Comparison of ENCODE assay signal across 31 mouse cellular contexts in the genomic region with DNA sequence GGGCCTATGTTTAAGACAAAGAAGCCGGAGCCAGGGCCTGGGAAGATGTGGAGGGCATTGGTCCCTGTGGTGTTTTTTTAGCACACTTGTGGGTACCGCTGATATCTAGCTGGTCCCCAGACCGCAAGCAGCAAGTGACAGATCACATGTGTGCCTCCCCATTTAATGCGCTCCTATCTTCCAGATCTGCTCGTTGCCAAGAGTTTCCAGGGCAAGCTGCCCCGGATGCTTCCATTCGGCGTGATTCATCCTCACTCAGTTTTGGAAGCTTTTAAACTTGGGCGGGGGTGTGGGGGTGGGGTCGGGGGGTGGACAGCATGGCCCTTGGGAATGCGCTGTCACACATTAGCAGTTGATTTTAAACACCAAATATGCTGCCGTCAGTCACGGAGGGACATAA. TPM values are rescaled to one million over a fixed set of nuclear protein-coding genes. Genes with fewer than 3 reads are reported as not detected.
A peak's percentile ranks its signal among the peaks of the same experiment; 100 is the strongest.
DNase-seq lines count a peak whose midpoint lies in the region; ATAC-seq and TF ChIP-seq lines count a peak whose summit lies in the region.
"Had no signal": no experiment of that assay in that cellular context is flagged by ENCODE, and none has a peak within 500 bp of the region (broad histone marks: within the 10 kb centered on the region; RNA-seq: fewer than 3 reads in every experiment).

No protein-coding gene starts in this region.

- H3K27ac ChIP-seq in cerebellum, adult 2 months (ENCODE audit: insufficient read depth, low read length), result no peak overlapping the region
- H3K27ac ChIP-seq in layer of hippocampus, adult 2 months, result peak overlapping the region; percentile 85
- H3K27ac ChIP-seq in lung, postnatal 0 days (ENCODE audit: low read length), result no peak overlapping the region
- H3K27ac ChIP-seq: embryonic facial prominence, embryonic 12.5 days; forebrain, embryonic 10.5 days; forebrain, embryonic 15.5 days; heart, adult 2 months; hindbrain, embryonic 13.5 days; limb, embryonic 10.5 days; limb, embryonic 15.5 days; liver, embryonic 13.5 days; midbrain, embryonic 10.5 days; neural tube, embryonic 12.5 days; stomach, embryonic 15.5 days had no signal

- no peaks in the 10 kb centered on the region for H3K4me1 ChIP-seq in cerebellum, adult 2 months (ENCODE audit: control insufficient read depth, insufficient read depth, low read length)
- no peaks in the 10 kb centered on the region for H3K4me1 ChIP-seq in lung, postnatal 0 days (ENCODE audit: insufficient read depth, low read depth, low read length)
- H3K4me1 ChIP-seq: embryonic facial prominence, embryonic 12.5 days; forebrain, embryonic 10.5 days; forebrain, embryonic 15.5 days; hindbrain, embryonic 13.5 days; limb, embryonic 15.5 days; liver, embryonic 13.5 days; midbrain, embryonic 10.5 days; neural tube, embryonic 12.5 days; stomach, embryonic 15.5 days had no signal

- H3K36me3 ChIP-seq in lung, postnatal 0 days (ENCODE audit: insufficient read depth, low read length), result no peaks in the 10 kb centered on the region
- H3K36me3 ChIP-seq: embryonic facial prominence, embryonic 12.5 days; forebrain, embryonic 10.5 days; forebrain, embryonic 15.5 days; heart, embryonic 12.5 days; hindbrain, embryonic 13.5 days; limb, embryonic 10.5 days; limb, embryonic 15.5 days; liver, embryonic 13.5 days; midbrain, embryonic 10.5 days; neural tube, embryonic 12.5 days; stomach, embryonic 15.5 days had no signal

- 42% methylated on average over 13 of the region's 13 CpGs for WGBS in cerebellum, adult 2 months
- 65% methylated on average over 13 of the region's 13 CpGs for WGBS in lung, postnatal 0 days

- no peak overlapping the region for H3K9ac ChIP-seq in lung, postnatal 0 days (replicated peaks; ENCODE audit: low read depth)
- H3K9ac ChIP-seq: embryonic facial prominence, embryonic 12.5 days; forebrain, embryonic 15.5 days; heart, embryonic 12.5 days; hindbrain, embryonic 13.5 days; limb, embryonic 15.5 days; liver, embryonic 13.5 days; neural tube, embryonic 12.5 days; stomach, embryonic 15.5 days had no signal

- H3K4me2 ChIP-seq in lung, postnatal 0 days (replicated peaks; ENCODE audit: low read depth, low read length), result no peak overlapping the region
- H3K4me2 ChIP-seq: embryonic facial prominence, embryonic 12.5 days; forebrain, embryonic 15.5 days; heart, embryonic 12.5 days; hindbrain, embryonic 13.5 days; limb, embryonic 15.5 days; liver, embryonic 13.5 days; neural tube, embryonic 12.5 days; stomach, embryonic 15.5 days had no signal

- TF ChIP-seq CTCF in cerebellum, adult 2 months (IDR thresholded peaks at IDR 0.05; ENCODE audit: borderline replicate concordance, insufficient read depth, low read depth, low read length), result no peak
- TF ChIP-seq CTCF in layer of hippocampus, adult 2 months (conservative IDR thresholded peaks at IDR 0.05), result no peak
- TF ChIP-seq CTCF in lung, postnatal 0 days (IDR thresholded peaks at IDR 0.05), result no peak

- no peak for TF ChIP-seq POLR2A in cerebellum, adult 2 months (IDR thresholded peaks at IDR 0.05; ENCODE audit: borderline replicate concordance, insufficient read depth, low read length)

- no peak overlapping the region for H3K4me3 ChIP-seq in cerebellum, adult 2 months (replicated peaks; ENCODE audit: insufficient read depth, low read depth, low read length)
- H3K4me3 ChIP-seq in layer of hippocampus, adult 2 months, result peak overlapping the region; percentile 28
- H3K4me3 ChIP-seq in lung, postnatal 0 days (ENCODE audit: low read depth, low read length), result no peak overlapping the region
- H3K4me3 ChIP-seq: embryonic facial prominence, embryonic 12.5 days; forebrain, embryonic 10.5 days; forebrain, embryonic 15.5 days; heart, adult 2 months; heart, embryonic 12.5 days; hindbrain, embryonic 13.5 days; limb, embryonic 10.5 days; limb, embryonic 15.5 days; liver, embryonic 13.5 days; midbrain, embryonic 10.5 days; neural tube, embryonic 12.5 days; stomach, embryonic 15.5 days had no signal

- DNase-seq in cerebellum, postnatal 10 days, result peak; percentile 36 to 45
- DNase-seq in cerebellum, adult 2 months, result no peak
- DNase-seq in layer of hippocampus, adult 2 months (ENCODE audit: low spot score in 2 of 2), result no peak
- DNase-seq in layer of hippocampus, adult 9-11 months, result no peak
- DNase-seq in layer of hippocampus, postnatal 10 days (ENCODE audit: low spot score in 2 of 2), result peak; percentile 26 to 27
- DNase-seq in lung, postnatal 0 days (ENCODE audit: low spot score), result no peak
- no peak for DNase-seq in kidney, adult 18-20 months
- DNase-seq: adrenal gland, adult 8-10 months; cerebellum, adult 11 months; embryo, embryonic 11 days; heart, adult 2 months; heart, postnatal 4 days; kidney, postnatal 14 days; liver, embryonic 13.5 days; lung, adult 2 months; lung, postnatal 14 days; retina, postnatal 1 day; right cerebral cortex, postnatal 14 days had no signal

- ATAC-seq in lung, postnatal 0 days, result no peak
- ATAC-seq: forebrain, embryonic 15.5 days; intestine, postnatal 0 days; midbrain, embryonic 16.5 days had no signal

- H3K9me3 ChIP-seq in lung, postnatal 0 days (ENCODE audit: low read length), result no peaks in the 10 kb centered on the region
- H3K9me3 ChIP-seq: embryonic facial prominence, embryonic 12.5 days; forebrain, embryonic 10.5 days; forebrain, embryonic 15.5 days; heart, embryonic 12.5 days; hindbrain, embryonic 13.5 days; limb, embryonic 10.5 days; limb, embryonic 15.5 days; liver, embryonic 13.5 days; midbrain, embryonic 10.5 days; neural tube, embryonic 12.5 days; stomach, embryonic 15.5 days had no signal

- TF ChIP-seq EP300 in lung, postnatal 0 days (IDR thresholded peaks at IDR 0.05), result no peak

- no peaks in the 10 kb centered on the region for H3K27me3 ChIP-seq in cerebellum, adult 2 months (ENCODE audit: control insufficient read depth, insufficient read depth, low read length)
- H3K27me3 ChIP-seq in lung, postnatal 0 days (replicated peaks; ENCODE audit: insufficient read depth, low read length), result 0 out of 2 replicates have a peak, but pooled peaks cover 4% of the 10 kb centered on the region
- H3K27me3 ChIP-seq: CH12.LX; embryonic facial prominence, embryonic 12.5 days; forebrain, embryonic 15.5 days; heart, embryonic 12.5 days; hindbrain, embryonic 13.5 days; limb, embryonic 15.5 days; liver, embryonic 13.5 days; neural tube, embryonic 12.5 days; stomach, embryonic 15.5 days had no signal

RNA-seq across cellular contexts. Expression of gene Ccdc149, which starts 33.3 kb away (rescaled TPM):
- 29.0 and 30.4 TPM in 2 replicates for polyA plus RNA-seq in cerebellum, adult 2 months (2012; rRNA removed)
- 10 to 100 TPM; 67.8 to 69.8 TPM for total RNA-seq in layer of hippocampus, adult 2 months (2021)
- 10 to 100 TPM; 37.0 to 39.8 TPM for total RNA-seq in layer of hippocampus, postnatal 10 days (2021)
- 3.4 TPM in 2 replicates for polyA plus RNA-seq in lung, postnatal 0 days (2015; fragmentation: Nextera tagmentation; extraction: Ambion mirVana)
- total RNA-seq: CH12.LX had no signal

Comparison
In these comparisons a context has a peak if more than half of its experiments do, and no peak if none do; other contexts are left out.
1. DNase-seq: peak in cerebellum, postnatal 10 days (2 of 2) and layer of hippocampus, postnatal 10 days (2 of 2); none in cerebellum, adult 2 months (0 of 2), layer of hippocampus, adult 2 months (0 of 2), layer of hippocampus, adult 9-11 months (single experiment), lung, postnatal 0 days (single experiment) and kidney, adult 18-20 months (single experiment).